Mouse (Mus musculus): ENCODE measurements around the gene Hoxa3. TPM values are rescaled to one million over a fixed set of nuclear protein-coding genes. Genes with fewer than 3 reads are reported as not detected.

The Hoxa3 gene
- total RNA-seq, 1 experiment from 2014 or later: not detected

- ATAC-seq (replicated peaks; ENCODE audit: insufficient number of reproducible peaks, low FRiP score, low TSS enrichment, poor library complexity, severe bottlenecking): no peak
Observed at GRCm38 (mm10) chr6:52247766-52248637, 34.9 kb upstream of the Hoxa3 start.

- ATAC-seq (replicated peaks; ENCODE audit: insufficient number of reproducible peaks, low FRiP score, low TSS enrichment, poor library complexity, severe bottlenecking): no peak
Observed at GRCm38 (mm10) chr6:52246916-52247315, 33.8 kb upstream of the Hoxa3 start.

- ATAC-seq (replicated peaks; ENCODE audit: insufficient number of reproducible peaks, low FRiP score, low TSS enrichment, poor library complexity, severe bottlenecking): no peak
Observed at GRCm38 (mm10) chr6:52246403-52246803, 33.3 kb upstream of the Hoxa3 start.

DNA sequence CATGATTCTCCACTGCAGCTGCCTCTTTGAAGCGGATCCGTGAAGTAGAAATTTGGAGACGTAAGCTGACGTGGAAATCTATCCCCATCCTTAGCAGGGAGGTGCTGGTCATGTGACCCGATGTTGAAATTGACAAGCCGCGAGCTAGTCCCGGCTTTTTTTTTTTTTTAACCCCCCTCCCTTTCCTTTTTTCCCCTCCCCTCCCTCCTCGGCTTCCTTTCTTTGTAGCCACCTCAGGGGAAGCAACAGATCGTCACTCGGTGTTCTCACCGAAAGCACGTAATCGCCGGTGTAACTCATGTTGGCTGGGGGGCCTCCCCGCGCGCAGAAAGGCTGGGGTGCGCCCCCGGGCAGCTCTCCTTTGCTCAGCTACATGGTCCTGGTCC is 32.6 kb upstream of the Hoxa3 start, which contains the start of gene Hoxa11:
Gene Hoxa11 (minus strand): TSS at position 54 of the 386 bp plus-strand sequence.
- no peak for ATAC-seq (replicated peaks; ENCODE audit: insufficient number of reproducible peaks, low FRiP score, low TSS enrichment, poor library complexity, severe bottlenecking)

- no peak for ATAC-seq (replicated peaks; ENCODE audit: insufficient number of reproducible peaks, low FRiP score, low TSS enrichment, poor library complexity, severe bottlenecking)
Observed at GRCm38 (mm10) chr6:52245040-52245756, 32.1 kb upstream of the Hoxa3 start.

DNA sequence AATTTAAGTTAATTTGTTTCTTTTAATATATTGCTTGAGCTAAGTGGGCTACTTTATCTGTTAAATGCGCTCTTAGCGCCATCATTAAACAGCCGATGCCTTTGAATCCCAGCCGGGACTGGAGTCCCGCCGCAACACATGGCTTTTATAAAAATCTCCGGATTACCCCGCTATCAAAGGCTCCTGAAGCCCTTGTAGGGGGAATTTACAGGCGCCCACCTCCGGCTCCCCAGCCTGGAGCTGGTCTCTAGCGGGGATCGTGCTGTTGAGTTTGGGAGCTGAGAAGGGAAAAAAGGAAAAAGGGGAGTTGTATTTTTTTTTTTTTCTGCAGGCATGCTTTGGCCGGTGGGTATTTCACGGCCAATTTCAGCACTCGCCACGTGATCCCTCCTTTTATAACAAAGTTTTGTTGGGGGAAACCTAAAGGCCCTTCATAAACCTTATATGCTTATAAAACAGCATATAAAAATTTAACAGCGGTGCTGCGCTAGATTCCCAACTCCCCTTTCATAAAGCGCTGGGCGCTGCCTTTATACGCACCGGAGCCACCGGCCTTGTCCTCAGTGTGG is 31.4 kb upstream of the Hoxa3 start:
- no peak for ATAC-seq (replicated peaks; ENCODE audit: insufficient number of reproducible peaks, low FRiP score, low TSS enrichment, poor library complexity, severe bottlenecking)

- no peak for ATAC-seq (replicated peaks; ENCODE audit: insufficient number of reproducible peaks, low FRiP score, low TSS enrichment, poor library complexity, severe bottlenecking)
Observed at GRCm38 (mm10) chr6:52243681-52244121, 30.6 kb upstream of the Hoxa3 start.

GRCm38 (mm10) chr6:52242801-52243332 is 29.7 kb upstream of the Hoxa3 start:
- ATAC-seq (replicated peaks; ENCODE audit: insufficient number of reproducible peaks, low FRiP score, low TSS enrichment, poor library complexity, severe bottlenecking): no peak

DNA sequence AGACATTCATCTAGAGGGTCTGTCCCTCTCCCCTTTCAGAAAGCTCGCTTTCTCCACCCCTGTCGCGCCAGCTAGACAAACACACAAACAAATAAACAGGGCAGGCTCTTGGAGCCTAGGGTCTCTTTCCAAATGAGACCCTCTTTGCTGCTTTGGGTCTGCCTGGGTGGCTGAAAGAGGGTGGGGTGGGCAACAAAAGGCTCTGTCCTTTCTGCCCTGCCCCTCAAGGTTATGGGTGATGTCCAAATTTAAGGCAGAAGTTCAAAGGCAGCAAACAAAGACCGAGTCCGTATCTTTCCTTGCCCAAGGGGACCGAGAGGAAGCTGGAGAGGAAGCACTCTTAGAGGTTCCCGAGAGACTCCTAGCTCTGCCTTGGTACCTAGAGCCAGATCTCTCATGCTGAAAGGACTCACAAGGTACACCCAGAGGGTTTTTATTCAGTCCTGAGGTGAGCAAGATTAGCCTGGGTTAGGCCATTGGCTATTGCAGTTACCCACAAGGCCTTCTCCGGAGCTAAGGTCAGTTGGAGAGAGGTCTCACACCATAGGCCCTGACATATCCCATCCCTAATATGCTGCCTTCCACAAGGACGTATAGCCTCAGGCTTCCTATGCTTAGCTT is 28.0 kb upstream of the Hoxa3 start:
- ATAC-seq (replicated peaks; ENCODE audit: insufficient number of reproducible peaks, low FRiP score, low TSS enrichment, poor library complexity, severe bottlenecking): no peak

DNA sequence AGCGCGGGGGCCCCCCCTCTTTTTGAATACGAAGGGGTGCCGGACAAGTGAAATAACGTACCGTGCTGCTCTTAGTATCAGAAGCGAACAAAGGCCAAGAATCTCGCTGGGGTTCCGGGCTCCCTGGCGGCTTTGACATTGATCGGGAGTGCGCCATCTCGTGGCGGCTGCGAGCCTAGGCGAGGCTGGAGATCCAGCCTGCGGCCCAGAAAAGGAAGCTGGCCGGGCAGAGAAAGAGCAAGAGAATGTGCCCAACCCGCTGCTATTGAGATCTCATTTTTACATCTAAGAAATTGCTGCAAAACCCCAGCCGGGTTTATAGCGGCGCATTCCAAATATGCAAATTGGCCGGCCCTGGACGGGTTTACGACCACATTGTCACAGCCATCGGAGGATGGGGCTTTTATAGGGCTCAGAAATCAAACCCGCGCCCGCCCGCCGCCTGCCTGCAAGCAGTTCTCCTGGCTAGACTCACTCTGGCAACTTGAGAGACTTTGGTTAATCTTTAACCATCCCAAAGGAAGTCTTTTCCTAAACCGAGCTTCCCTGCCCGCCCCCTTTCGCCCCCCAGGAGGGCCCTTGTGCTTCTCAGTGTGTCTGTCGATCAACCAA is 27.4 kb upstream of the Hoxa3 start, which contains the start of gene Hoxa10:
Gene Hoxa10 (minus strand): TSS at position 466 of the 612 bp plus-strand sequence.
- ATAC-seq (replicated peaks; ENCODE audit: insufficient number of reproducible peaks, low FRiP score, low TSS enrichment, poor library complexity, severe bottlenecking): peak; percentile 78

DNA sequence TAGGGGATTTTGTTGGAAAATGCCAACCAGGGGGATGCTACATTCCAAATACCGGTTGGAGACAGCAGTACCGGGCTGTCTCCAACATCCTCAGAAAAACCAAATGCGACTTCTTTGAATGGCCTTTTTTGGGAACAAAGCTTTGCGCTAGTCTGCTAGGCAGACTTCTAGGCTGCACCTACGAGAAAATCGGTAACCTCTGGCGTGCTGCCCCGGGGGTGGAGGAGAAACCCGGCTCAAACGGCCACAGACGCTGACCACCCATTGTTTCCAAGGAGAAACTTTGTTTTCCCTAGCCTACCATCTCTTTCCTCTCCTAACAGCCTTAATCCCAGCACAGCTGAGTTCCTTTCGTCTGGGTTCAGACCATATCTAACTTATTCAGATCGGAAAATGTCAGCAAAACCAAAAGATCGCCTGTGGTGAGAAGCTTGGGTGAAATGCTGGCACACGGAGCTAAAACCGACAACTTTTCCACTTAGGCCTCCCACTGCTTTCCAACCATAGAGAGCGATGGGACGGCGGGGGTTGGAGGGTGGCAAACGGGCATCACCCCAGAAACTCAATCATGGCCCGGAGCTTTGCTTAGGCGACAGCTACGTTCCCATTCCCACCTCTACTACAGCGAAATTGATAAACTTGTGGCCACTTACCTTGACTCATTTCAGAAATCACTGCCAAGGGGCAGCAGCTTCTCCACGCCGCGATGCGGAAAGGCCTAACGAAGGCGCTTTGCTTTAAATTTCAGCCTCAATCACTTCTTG is 26.7 kb upstream of the Hoxa3 start:
- no peak for ATAC-seq (replicated peaks; ENCODE audit: insufficient number of reproducible peaks, low FRiP score, low TSS enrichment, poor library complexity, severe bottlenecking)

- no peak for ATAC-seq (replicated peaks; ENCODE audit: insufficient number of reproducible peaks, low FRiP score, low TSS enrichment, poor library complexity, severe bottlenecking)
Observed at GRCm38 (mm10) chr6:52238976-52239375, 25.8 kb upstream of the Hoxa3 start.

DNA sequence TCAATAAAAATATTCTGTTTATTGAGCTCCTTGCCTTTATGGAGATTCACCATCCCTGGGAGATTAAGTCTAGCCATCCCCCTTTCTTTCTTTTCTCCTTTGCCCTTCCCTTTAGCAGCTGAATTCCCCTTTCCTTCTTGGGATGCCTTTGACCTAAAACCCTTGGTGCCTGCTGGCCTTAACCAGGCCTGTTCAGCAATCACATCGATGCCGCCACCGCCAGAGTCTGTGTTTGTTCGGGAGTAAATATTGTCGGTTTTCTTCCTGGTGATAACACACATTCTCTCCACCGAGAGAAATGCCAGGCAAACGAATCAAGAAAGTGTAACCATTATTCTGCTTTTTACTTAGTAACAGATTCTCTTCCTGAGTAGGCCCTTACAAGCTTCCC is 25.0 kb upstream of the Hoxa3 start:
- ATAC-seq (replicated peaks; ENCODE audit: insufficient number of reproducible peaks, low FRiP score, low TSS enrichment, poor library complexity, severe bottlenecking): no peak

- ATAC-seq (replicated peaks; ENCODE audit: insufficient number of reproducible peaks, low FRiP score, low TSS enrichment, poor library complexity, severe bottlenecking): no peak
Observed at GRCm38 (mm10) chr6:52237346-52238154, 24.4 kb upstream of the Hoxa3 start.

DNA sequence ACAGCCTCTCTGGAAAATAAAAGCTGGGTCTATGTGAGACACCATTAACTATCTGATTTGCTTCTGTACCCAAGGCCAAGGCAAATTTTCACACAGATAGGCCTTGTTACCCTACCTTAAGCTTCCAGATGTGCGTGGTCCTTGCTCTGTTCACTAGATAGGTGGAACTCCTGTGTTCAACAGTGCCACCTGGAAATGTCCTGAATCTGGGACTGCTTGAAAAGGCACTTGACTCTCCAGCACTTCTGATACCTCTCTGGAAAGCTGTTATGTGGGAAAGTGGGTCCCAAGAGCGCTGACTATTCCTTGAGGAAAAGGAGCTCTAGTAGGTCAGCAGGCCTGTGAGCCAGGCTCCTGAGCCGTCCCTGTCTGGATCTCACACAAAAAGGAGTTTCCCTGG is 23.7 kb upstream of the Hoxa3 start:
- ATAC-seq (replicated peaks; ENCODE audit: insufficient number of reproducible peaks, low FRiP score, low TSS enrichment, poor library complexity, severe bottlenecking): no peak

GRCm38 (mm10) chr6:52235866-52236265 is 22.7 kb upstream of the Hoxa3 start:
- ATAC-seq (replicated peaks; ENCODE audit: insufficient number of reproducible peaks, low FRiP score, low TSS enrichment, poor library complexity, severe bottlenecking): no peak

DNA sequence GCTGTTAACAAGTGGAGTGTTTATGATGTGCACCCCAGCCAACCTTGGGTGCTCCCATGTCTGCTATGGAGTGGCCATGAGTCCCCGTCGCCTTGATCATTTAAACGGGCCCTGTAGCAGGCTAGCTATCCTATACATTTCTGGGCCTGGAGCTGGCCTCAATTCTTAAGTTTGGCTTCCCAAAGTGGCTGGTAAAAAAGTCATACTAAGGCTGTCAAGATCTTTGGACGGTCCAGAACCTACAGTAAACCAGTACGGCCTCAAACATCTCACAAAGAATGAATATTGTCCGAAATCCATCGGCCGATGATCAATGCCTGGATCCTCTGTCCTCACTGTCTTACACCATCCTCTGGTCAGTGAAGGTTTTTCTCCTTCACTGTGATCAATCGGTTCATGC is 22.1 kb upstream of the Hoxa3 start:
- no peak for ATAC-seq (replicated peaks; ENCODE audit: insufficient number of reproducible peaks, low FRiP score, low TSS enrichment, poor library complexity, severe bottlenecking)

Measured in monocyte, adult 5-6 weeks (primary cell).